Mouse (Mus musculus) adrenal gland, postnatal 4 days (tissue): ENCODE measurements around the gene Nrap. TPM values are rescaled to one million over a fixed set of nuclear protein-coding genes. Genes with fewer than 3 reads are reported as not detected.
A peak's percentile ranks its signal among the peaks of the same experiment; 100 is the strongest.

ENCODE experiments used
- DNase-seq, 2 experiments: peaks; one replicate each; pipeline ENCODE4 v3.0.0; 2021 to 2022; ENCODE audit warnings: low spot score in 2 of 2, mixed read lengths in 2 of 2
- total RNA-seq, 2 experiments: library from RNA; stranded (reverse); gene quantifications; 2 replicates each; pipeline ENCODE4 v1.2.3; 2021

Gene Nrap
- total RNA-seq, 2 experiments from 2014 or later, result 3.7 to 12.2 TPM

GRCm38 (mm10) chr19:56320186-56320860, 69.5 kb downstream of the Nrap start:
- DNase-seq, result no peak

GRCm38 (mm10) chr19:56319629-56320028, 70.2 kb downstream of the Nrap start:
- DNase-seq, result no peak

- DNase-seq, result no peak
Observed at GRCm38 (mm10) chr19:56319219-56319618, 70.6 kb downstream of the Nrap start.

- no peak for DNase-seq
Observed at GRCm38 (mm10) chr19:56316531-56316930, 73.3 kb downstream of the Nrap start.

GRCm38 (mm10) chr19:56300835-56301234, 89.0 kb downstream of the Nrap start:
- DNase-seq, result no peak

- DNase-seq, result no peak
Observed at GRCm38 (mm10) chr19:56297264-56297663, 92.6 kb downstream of the Nrap start.

GRCm38 (mm10) chr19:56296668-56297067, 93.2 kb downstream of the Nrap start:
- DNase-seq, result no peak

- DNase-seq, result peak; percentile 19 to 45
Observed at GRCm38 (mm10) chr19:56294654-56295399, 95.0 kb downstream of the Nrap start.

GRCm38 (mm10) chr19:56292335-56292734, 97.5 kb downstream of the Nrap start:
- no peak for DNase-seq

GRCm38 (mm10) chr19:56291898-56292297, 97.9 kb downstream of the Nrap start:
- no peak for DNase-seq

GRCm38 (mm10) chr19:56289642-56290041, 100.2 kb downstream of the Nrap start:
- DNase-seq, result no peak

GRCm38 (mm10) chr19:56288436-56288835, 101.4 kb downstream of the Nrap start:
- no peak for DNase-seq

GRCm38 (mm10) chr19:56287580-56288367, 102.1 kb downstream of the Nrap start:
- DNase-seq, result no peak

GRCm38 (mm10) chr19:56286866-56287265, 103.0 kb downstream of the Nrap start, which contains the start of gene Habp2:
TSS of gene Habp2 (plus strand) at chr19:56287137.
- DNase-seq, result no peak

- DNase-seq, result no peak
Observed at GRCm38 (mm10) chr19:56285222-56285621, 104.6 kb downstream of the Nrap start.

GRCm38 (mm10) chr19:56278366-56278765, 111.5 kb downstream of the Nrap start:
- no peak for DNase-seq

GRCm38 (mm10) chr19:56277951-56278350, 111.9 kb downstream of the Nrap start:
- DNase-seq, result no peak

GRCm38 (mm10) chr19:56277140-56277804, 112.6 kb downstream of the Nrap start:
- DNase-seq, result no peak

- no peak for DNase-seq
Observed at GRCm38 (mm10) chr19:56272081-56272480, 117.8 kb downstream of the Nrap start.
